Mouse (Mus musculus) mature B cell (primary cell): ENCODE data around the gene Slc32a1.

Experiments
- in situ Hi-C: fragments of 300-500 bp; cut with MboI; formaldehyde crosslinking; loops from 2 replicates; pipeline ENCODE4 v1.14.3; 2019

Slc32a1 gene

GRCm38 (mm10) chr2:158612671-158613250 lies 2.2 kb downstream of the Slc32a1 start:
- in situ Hi-C loops: no loop called here

DNA sequence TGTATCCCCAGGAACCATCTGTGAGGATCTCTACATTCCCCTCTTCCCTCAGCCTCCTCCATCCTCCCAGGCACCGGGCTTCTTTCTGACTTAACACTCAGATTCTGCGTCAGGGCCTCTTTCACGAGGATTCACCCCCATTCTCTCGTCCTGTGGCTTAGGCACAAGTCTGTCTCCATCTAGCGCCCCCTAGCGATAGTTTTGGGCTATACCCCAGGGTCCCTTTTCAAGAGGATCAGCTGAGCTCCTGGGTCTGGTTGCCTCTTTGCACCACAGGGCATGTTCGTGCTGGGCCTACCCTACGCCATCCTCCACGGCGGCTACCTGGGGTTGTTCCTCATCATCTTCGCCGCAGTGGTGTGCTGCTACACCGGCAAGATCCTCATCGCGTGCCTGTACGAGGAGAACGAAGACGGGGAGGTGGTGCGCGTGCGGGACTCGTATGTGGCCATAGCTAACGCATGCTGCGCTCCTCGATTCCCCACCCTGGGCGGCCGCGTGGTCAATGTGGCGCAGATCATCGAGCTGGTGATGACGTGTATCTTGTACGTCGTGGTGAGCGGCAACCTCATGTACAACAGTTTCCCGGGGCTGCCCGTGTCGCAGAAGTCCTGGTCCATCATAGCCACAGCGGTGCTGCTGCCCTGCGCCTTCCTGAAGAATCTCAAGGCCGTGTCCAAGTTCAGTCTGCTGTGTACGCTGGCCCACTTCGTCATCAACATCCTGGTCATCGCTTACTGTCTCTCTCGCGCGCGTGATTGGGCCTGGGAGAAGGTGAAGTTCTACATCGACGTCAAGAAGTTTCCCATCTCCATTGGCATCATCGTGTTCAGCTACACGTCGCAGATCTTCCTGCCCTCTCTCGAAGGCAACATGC lies 3.2 kb downstream of the Slc32a1 start:
- in situ Hi-C loops: no loop called here

DNA sequence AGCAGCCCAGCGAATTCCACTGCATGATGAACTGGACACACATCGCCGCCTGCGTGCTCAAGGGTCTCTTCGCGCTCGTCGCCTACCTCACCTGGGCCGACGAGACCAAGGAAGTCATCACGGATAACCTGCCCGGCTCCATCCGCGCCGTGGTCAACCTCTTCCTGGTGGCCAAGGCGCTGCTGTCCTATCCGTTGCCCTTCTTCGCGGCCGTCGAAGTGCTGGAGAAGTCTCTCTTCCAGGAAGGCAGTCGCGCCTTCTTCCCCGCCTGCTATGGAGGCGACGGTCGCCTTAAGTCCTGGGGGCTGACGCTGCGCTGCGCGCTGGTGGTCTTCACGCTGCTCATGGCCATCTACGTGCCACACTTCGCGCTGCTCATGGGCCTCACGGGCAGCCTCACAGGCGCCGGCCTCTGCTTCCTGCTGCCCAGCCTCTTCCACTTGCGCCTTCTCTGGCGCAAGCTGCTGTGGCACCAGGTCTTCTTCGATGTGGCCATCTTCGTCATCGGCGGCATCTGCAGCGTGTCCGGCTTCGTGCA lies 3.9 kb downstream of the Slc32a1 start:
- in situ Hi-C loops: no loop called here

DNA sequence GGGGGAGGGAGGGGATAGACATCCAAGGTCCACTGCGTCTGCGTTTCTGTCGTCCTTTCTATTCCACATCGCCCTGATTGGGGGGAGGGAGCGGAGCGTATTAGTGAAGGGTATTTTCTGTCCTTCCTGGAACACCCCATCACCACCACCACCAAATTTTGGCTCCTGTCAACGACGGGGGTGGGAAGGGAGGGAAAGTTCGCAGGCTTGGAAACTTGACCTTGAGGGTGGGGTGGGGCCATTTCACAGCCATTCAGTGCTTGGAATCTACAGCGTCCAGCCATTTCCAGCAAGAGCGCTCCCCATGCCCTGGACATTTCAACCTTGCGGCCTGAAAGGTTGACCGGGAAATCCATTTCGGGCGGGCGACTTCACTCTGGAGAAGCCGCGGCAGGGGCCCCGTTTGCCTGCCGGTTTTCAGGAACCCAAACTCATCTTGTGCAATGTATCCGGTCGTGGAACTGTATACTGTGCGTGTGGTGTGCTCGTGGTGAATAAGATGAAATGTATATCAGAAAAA lies 4.7 kb downstream of the Slc32a1 start:
- in situ Hi-C loops: no loop called here

GRCm38 (mm10) chr2:158615702-158616101 lies 5.1 kb downstream of the Slc32a1 start:
- in situ Hi-C loops: no loop called here

DNA sequence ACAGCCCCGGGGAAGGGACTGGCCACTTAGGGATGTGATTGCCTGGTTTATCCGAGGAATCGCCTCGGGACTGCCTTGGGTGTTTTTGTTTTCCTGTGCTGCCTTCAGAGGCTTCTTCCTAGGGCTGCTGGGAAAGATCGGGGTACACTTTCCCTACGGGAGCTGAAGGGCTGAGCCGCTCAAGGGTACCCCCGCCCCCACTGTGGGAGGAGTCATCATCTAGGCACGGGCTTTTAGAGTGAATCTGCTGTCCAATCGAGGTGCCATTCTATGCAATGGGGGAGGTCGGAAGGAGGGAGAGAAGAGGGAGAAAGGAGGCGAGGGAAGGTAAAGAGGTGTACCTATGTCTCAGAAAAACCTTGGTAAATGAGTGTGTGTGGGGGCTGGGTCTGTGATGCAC lies 5.7 kb downstream of the Slc32a1 start:
- in situ Hi-C loops: no loop called here

DNA sequence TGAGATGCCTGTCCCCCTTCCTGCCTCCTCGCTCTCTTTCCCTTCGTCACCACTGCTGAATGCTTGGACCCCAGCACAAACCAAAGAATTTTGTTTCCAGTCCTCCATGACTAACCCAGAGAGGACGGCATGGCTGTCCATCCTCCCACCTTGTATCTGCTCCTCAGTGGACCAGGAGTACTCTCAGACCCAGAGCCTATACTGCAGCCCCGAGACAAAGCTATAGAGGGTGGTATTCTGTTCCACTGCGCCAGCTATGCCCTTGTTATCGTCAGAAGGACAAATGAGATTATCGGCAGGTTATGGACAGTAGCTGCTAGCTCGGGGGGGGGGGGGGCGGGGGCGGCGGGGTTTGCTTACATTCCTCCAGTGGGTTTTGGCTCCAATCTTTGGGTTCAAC lies 6.2 kb downstream of the Slc32a1 start:
- in situ Hi-C loops: no loop called here

GRCm38 (mm10) chr2:158624718-158625222 lies 14.2 kb downstream of the Slc32a1 start, which contains the start of gene Actr5:
Actr5 (plus strand) TSS chr2:158624888.
- in situ Hi-C loops: no loop called here

GRCm38 (mm10) chr2:158625231-158625630 lies 14.7 kb downstream of the Slc32a1 start:
- in situ Hi-C loops: no loop called here

GRCm38 (mm10) chr2:158625697-158626096 lies 15.1 kb downstream of the Slc32a1 start:
- in situ Hi-C loops: no loop called here

- in situ Hi-C loops: no loop called here
Measured at GRCm38 (mm10) chr2:158628858-158629257, 18.3 kb downstream of the Slc32a1 start.

DNA sequence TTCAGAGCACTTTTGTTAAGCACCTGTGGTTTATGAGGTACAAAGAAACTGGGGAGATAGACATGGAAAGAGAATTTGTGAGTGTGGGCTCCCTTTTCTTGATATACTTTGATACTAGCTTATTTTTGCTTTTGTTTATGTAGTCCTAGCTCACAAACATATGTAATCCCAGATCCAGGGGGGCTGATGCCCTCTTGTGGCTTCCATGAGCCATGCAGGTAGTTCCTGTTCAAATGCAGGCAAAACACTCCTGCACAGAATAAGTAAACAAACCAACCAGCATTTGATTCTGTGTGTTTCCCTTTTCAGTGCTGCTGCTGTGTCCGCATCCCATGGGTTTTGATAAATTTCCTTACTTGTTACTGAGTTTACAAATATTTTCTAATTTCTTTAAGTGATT lies 18.8 kb downstream of the Slc32a1 start:
- in situ Hi-C loops: no loop called here

DNA sequence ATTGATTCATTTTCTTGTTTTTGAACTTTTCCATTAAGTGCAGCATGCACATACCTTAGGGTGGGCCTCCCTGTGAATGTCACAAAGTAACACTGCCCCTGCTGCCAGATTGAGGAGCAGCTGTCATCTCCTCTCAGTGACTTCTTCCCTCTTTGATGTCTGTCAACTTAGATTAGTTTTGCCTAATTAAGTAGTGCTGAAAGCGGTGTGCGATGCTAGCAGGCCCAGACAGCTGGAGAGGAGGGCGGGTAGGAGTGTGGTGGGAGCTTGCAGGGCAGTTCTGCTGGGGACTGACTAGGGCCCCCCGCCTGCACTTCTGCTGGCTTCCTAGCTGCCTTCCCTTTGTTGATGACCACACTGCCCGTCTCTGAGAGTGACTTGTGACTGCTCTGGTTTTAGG lies 21.3 kb downstream of the Slc32a1 start:
- in situ Hi-C loops: loop anchor here (10.0 kb wide), 1 partner anchor 87 kb away; no protein-coding TSS in a partner anchor

DNA sequence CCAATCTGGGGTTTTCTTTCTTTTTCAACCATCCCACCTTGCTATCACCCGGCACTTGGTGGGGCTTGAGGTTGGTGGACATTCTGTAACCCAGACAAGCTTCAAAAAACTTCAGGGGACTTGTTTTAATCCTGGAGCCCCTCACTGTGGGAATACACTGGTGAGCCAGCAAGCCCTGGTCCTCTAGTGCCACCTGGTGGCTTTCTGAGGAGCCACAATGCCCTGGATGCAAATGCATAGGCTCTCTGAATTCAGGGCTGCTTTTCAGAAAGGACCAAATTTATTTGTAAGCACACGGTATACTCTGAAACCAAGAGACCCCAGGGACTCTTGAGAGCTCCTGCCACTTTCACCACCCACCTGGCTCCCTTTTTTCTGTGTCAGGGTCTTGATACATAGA lies 31.3 kb downstream of the Slc32a1 start:
- in situ Hi-C loops: no loop called here

DNA sequence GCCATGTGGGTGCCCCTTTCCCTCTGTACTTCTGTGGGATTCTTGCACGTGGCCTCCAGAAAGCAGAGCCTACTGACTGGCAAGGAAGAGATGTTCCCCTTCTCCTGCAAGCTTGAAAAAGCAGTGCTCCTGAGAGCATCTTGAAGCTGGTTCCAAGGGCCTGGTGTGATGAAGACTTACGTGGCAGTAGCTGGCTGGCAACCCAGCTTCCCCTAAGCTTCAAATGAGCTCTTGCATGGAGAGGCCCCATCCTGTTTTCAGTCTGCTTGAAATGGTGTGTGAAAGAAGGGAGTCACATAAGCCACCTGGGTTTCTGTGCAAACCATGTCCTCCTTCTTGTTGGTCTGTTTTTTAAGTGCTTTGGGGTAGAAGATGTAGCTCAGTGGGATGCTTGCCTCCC lies 32.0 kb downstream of the Slc32a1 start:
- in situ Hi-C loops: no loop called here

GRCm38 (mm10) chr2:158643791-158644190 lies 33.2 kb downstream of the Slc32a1 start:
- in situ Hi-C loops: no loop called here

DNA sequence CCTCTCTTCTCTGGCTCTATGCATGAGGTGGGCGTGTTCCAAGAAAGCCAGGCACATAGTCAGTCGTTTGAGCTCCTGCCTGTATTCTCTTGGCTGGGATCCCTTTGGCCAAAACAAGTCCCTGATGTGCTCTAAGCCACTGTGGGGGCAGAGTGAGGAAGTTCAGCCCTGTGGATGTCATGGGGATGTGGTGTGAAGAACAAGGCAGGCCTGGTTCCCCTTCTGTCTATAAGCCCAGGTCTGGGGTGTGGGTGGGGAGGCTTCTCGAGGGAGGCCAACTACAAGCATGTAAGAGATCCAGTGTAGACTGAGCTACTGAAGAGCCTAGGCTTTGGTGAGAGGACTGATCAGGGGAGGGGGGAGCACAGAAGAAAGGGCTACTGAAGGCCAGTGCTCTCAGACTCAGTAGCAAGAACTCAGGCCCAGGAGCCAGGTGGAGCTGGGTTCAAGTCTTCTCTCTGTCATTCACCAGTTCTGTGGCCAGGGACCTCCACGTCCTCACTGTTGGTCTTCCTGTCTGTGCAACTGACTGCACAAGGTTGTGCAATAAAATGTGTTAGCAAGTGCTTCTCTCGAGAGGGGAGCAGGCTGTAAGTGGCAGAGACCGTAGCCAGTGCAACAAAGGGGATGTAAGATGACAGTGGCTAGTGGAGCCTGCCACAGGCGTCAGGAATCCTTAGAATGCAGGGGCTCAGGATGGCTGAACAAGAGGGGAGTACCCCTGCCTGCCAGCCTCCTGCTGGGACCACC lies 40.8 kb downstream of the Slc32a1 start:
- in situ Hi-C loops: loop anchor here (5.0 kb wide), 1 partner anchor 104 kb away; no protein-coding TSS in a partner anchor

GRCm38 (mm10) chr2:158652985-158653384 lies 42.4 kb downstream of the Slc32a1 start:
- in situ Hi-C loops: loop anchor here (5.0 kb wide), 1 partner anchor 106 kb away; no protein-coding TSS in a partner anchor

- in situ Hi-C loops: loop anchor here (5.0 kb wide), 1 partner anchor 107 kb away; no protein-coding TSS in a partner anchor
Measured at GRCm38 (mm10) chr2:158654717-158655116, 44.1 kb downstream of the Slc32a1 start.

DNA sequence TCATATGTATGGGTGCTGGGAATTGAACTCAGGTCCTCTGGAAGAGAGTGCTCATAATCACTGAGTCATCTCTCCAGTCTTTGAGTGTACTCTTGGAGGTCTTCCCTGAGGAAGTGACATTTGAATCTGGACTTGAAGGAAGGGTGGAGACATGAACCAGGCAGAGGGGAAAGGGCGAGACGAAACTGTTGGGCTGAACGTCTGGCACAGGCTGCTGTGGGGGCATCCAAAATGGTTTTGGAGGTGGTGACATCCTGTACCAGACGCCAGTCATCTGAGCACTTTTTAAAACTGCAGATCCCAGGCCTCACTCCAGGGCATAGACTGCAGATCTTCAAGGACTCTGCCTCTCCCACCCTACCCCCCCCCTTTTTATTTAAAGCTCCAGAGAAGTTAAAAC lies 45.2 kb downstream of the Slc32a1 start:
- in situ Hi-C loops: no loop called here

GRCm38 (mm10) chr2:158658822-158659221 lies 48.3 kb downstream of the Slc32a1 start:
- in situ Hi-C loops: no loop called here

GRCm38 (mm10) chr2:158659346-158659745 lies 48.8 kb downstream of the Slc32a1 start:
- in situ Hi-C loops: no loop called here
